Mouse (Mus musculus): ENCODE data around the gene Rpl7l1. TPM values are rescaled to one million over a fixed set of nuclear protein-coding genes. Genes with fewer than 3 reads are reported as not detected.
A peak's percentile ranks its signal among the peaks of the same experiment; 100 is the strongest.

Rpl7l1 gene
- total RNA-seq, 2 experiments from 2014 or later = 35.6 to 69.6 TPM

GRCm38 (mm10) chr17:46781876-46782275 is 596 bp downstream of the Rpl7l1 start:
- no peak for ATAC-seq (replicated peaks; ENCODE audit: low FRiP score, poor library complexity, severe bottlenecking)

GRCm38 (mm10) chr17:46776087-46776486 is 6.4 kb downstream of the Rpl7l1 start:
- no peak for ATAC-seq (replicated peaks; ENCODE audit: low FRiP score, poor library complexity, severe bottlenecking)

GRCm38 (mm10) chr17:46775070-46775469 is 7.4 kb downstream of the Rpl7l1 start:
- no peak for ATAC-seq (replicated peaks; ENCODE audit: low FRiP score, poor library complexity, severe bottlenecking)

GRCm38 (mm10) chr17:46774131-46774472 is 8.4 kb downstream of the Rpl7l1 start:
- no peak for ATAC-seq (replicated peaks; ENCODE audit: low FRiP score, poor library complexity, severe bottlenecking)

GRCm38 (mm10) chr17:46773278-46774130 is 9.0 kb downstream of the Rpl7l1 start:
- no peak for ATAC-seq (replicated peaks; ENCODE audit: low FRiP score, poor library complexity, severe bottlenecking)

- peak; percentile 84 for ATAC-seq (replicated peaks; ENCODE audit: low FRiP score, poor library complexity, severe bottlenecking)
These were observed 9.8 kb downstream of the Rpl7l1 start, which contains the start of gene 2310039H08Rik for GRCm38 (mm10) chr17:46772404-46773277. TSS of gene 2310039H08Rik (plus strand) at chr17:46772635.

- no peak for ATAC-seq (replicated peaks; ENCODE audit: low FRiP score, poor library complexity, severe bottlenecking)
These were observed 10.5 kb downstream of the Rpl7l1 start for GRCm38 (mm10) chr17:46772038-46772403.

GRCm38 (mm10) chr17:46771616-46772015 is 10.9 kb downstream of the Rpl7l1 start:
- no peak for ATAC-seq (replicated peaks; ENCODE audit: low FRiP score, poor library complexity, severe bottlenecking)

- no peak for ATAC-seq (replicated peaks; ENCODE audit: low FRiP score, poor library complexity, severe bottlenecking)
These were observed 11.4 kb downstream of the Rpl7l1 start for GRCm38 (mm10) chr17:46771025-46771424.

- no peak for ATAC-seq (replicated peaks; ENCODE audit: low FRiP score, poor library complexity, severe bottlenecking)
These were observed 11.9 kb downstream of the Rpl7l1 start for GRCm38 (mm10) chr17:46770546-46770945.

GRCm38 (mm10) chr17:46767868-46768267 is 14.6 kb downstream of the Rpl7l1 start:
- ATAC-seq (replicated peaks; ENCODE audit: low FRiP score, poor library complexity, severe bottlenecking) = no peak

- 0 out of 2 replicates have a peak, but pooled peaks have one; percentile 26 for ATAC-seq (replicated peaks; ENCODE audit: low FRiP score, poor library complexity, severe bottlenecking)
These were observed 17.6 kb downstream of the Rpl7l1 start for GRCm38 (mm10) chr17:46764916-46765315.

- no peak for ATAC-seq (replicated peaks; ENCODE audit: low FRiP score, poor library complexity, severe bottlenecking)
These were observed 18.9 kb downstream of the Rpl7l1 start, which contains the start of gene Ptcra for GRCm38 (mm10) chr17:46763544-46763943. TSS of gene Ptcra (minus strand) at chr17:46763712.

GRCm38 (mm10) chr17:46758753-46759152 is 23.7 kb downstream of the Rpl7l1 start:
- ATAC-seq (replicated peaks; ENCODE audit: low FRiP score, poor library complexity, severe bottlenecking) = no peak

GRCm38 (mm10) chr17:46751794-46752556 is 30.5 kb downstream of the Rpl7l1 start, which contains the start of gene Cnpy3:
TSS of gene Cnpy3 (minus strand) at chr17:46752214.
- peak; percentile 99 for ATAC-seq (replicated peaks; ENCODE audit: low FRiP score, poor library complexity, severe bottlenecking)

- ATAC-seq (replicated peaks; ENCODE audit: low FRiP score, poor library complexity, severe bottlenecking) = no peak
These were observed 31.2 kb downstream of the Rpl7l1 start for GRCm38 (mm10) chr17:46751056-46751793.

- no peak for ATAC-seq (replicated peaks; ENCODE audit: low FRiP score, poor library complexity, severe bottlenecking)
These were observed 31.9 kb downstream of the Rpl7l1 start for GRCm38 (mm10) chr17:46750580-46750979.

GRCm38 (mm10) chr17:46749282-46749681 is 33.2 kb downstream of the Rpl7l1 start:
- ATAC-seq (replicated peaks; ENCODE audit: low FRiP score, poor library complexity, severe bottlenecking) = no peak

GRCm38 (mm10) chr17:46747806-46748205 is 34.7 kb downstream of the Rpl7l1 start:
- ATAC-seq (replicated peaks; ENCODE audit: low FRiP score, poor library complexity, severe bottlenecking) = no peak
